Mouse (Mus musculus): ENCODE data around the gene Tubgcp3. TPM values are rescaled to one million over a fixed set of nuclear protein-coding genes. Genes with fewer than 3 reads are reported as not detected.
A peak's percentile ranks its signal among the peaks of the same experiment; 100 is the strongest.
"Not testable (repeated sequence)": the region's sequence is repeated elsewhere in the genome, so short reads cannot be mapped to it uniquely, and the experiment has no call there.

Gene Tubgcp3
- polyA plus RNA-seq, 1 experiment from 2014 or later = 52.2 TPM

DNA sequence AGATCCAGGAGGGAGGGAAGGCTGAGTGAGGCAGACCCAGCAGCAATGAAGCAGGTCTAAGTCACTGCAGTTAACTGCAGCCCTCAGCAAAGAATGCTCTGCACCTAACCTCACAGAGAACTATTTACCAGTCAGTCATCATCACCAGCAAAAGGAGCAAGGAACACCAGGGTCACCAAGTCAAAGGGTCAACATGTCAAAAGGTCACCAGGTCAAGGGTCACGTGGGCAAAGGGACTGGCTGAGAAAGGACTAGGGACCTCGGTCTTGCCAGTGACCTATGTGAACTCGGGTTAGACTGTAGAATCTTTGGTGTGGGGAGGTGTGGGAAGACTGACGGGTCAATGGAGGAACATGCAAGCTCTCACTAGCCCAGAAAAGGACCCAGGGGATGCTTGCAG lies 25.5 kb downstream of the Tubgcp3 start:
- ATAC-seq (ENCODE audit: low FRiP score, low TSS enrichment) = no peak; the same call in 1 of the 2 replicates
- no peak overlapping the region for H3K9ac ChIP-seq (replicated peaks; ENCODE audit: low read length)
- H3K27me3 ChIP-seq (ENCODE audit: insufficient read depth, low read length) = no peaks in the 10 kb centered on the region
- no peaks in the 10 kb centered on the region for H3K4me1 ChIP-seq (ENCODE audit: insufficient read depth, low read length)
- no peaks in the 10 kb centered on the region for H3K9me3 ChIP-seq (ENCODE audit: low read length)
- H3K36me3 ChIP-seq (ENCODE audit: insufficient read depth, low read length) = peaks cover 44% of the 10 kb centered on the region
- peak overlapping the region; percentile 24; the same call in 1 of the 2 replicates for H3K27ac ChIP-seq (ENCODE audit: low read length)
- 57% methylated on average over 4 of the region's 4 CpGs for WGBS
- no peak overlapping the region for H3K4me2 ChIP-seq (replicated peaks; ENCODE audit: low read depth, low read length)
- no peak overlapping the region for H3K4me3 ChIP-seq (ENCODE audit: low read length)

DNA sequence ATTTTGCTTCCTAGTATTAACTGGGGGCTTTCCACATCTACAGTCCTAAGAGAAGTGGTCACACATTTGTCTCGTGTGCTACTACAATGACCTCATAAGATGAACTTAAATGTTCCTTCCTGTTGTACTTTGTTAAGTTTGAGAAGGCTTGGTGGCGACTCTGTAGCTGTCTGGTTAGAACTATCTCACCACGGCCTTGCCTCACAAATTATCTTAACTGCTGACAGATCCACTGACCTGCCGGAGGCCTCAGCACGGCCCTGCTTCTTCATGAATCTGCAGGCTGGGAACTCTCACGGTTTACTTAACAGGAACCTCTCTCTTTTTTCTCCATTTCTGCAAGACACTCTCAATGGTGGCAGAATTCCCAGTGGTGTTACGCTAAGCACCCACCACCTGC lies 27.2 kb downstream of the Tubgcp3 start:
- no peaks in the 10 kb centered on the region for H3K27me3 ChIP-seq (ENCODE audit: insufficient read depth, low read length)
- H3K4me1 ChIP-seq (ENCODE audit: insufficient read depth, low read length) = no peaks in the 10 kb centered on the region
- no peak overlapping the region for H3K27ac ChIP-seq (ENCODE audit: low read length)
- no peak overlapping the region for H3K9ac ChIP-seq (replicated peaks; ENCODE audit: low read length)
- H3K36me3 ChIP-seq (ENCODE audit: insufficient read depth, low read length) = peaks cover 51% of the 10 kb centered on the region
- WGBS = 33% methylated on average over 7 of the region's 7 CpGs
- H3K9me3 ChIP-seq (ENCODE audit: low read length) = no peaks in the 10 kb centered on the region
- no peak for ATAC-seq (ENCODE audit: low FRiP score, low TSS enrichment)
- H3K4me2 ChIP-seq (replicated peaks; ENCODE audit: low read depth, low read length) = no peak overlapping the region
- H3K4me3 ChIP-seq (ENCODE audit: low read length) = no peak overlapping the region

DNA sequence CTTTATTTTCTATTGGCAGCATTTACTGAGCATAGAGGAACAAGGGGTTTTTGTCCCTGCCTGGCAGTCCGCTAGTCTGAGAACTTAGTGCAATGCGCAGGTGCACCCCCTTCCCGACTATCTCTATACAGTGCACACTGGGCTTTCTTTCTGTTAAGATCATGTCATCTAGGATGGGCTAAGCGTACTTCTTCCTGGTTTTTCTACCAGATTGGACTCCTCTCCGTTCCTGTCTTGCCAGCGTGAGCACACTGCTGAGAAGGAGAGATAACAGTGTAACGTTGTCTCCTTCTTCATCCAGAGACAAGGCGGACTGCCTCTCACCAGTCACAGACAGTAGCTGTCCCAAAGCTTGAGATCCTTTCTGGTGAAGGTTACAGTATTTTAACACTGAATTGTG lies 27.7 kb downstream of the Tubgcp3 start:
- H3K36me3 ChIP-seq (ENCODE audit: insufficient read depth, low read length) = peaks cover 50% of the 10 kb centered on the region
- no peak overlapping the region for H3K9ac ChIP-seq (replicated peaks; ENCODE audit: low read length)
- H3K9me3 ChIP-seq (ENCODE audit: low read length) = no peaks in the 10 kb centered on the region
- H3K4me3 ChIP-seq (ENCODE audit: low read length) = no peak overlapping the region
- WGBS = 89% methylated on average over 8 of the region's 8 CpGs
- no peak overlapping the region for H3K4me2 ChIP-seq (replicated peaks; ENCODE audit: low read depth, low read length)
- no peak for ATAC-seq (ENCODE audit: low FRiP score, low TSS enrichment)
- no peak overlapping the region for H3K27ac ChIP-seq (ENCODE audit: low read length)
- H3K4me1 ChIP-seq (ENCODE audit: insufficient read depth, low read length) = no peaks in the 10 kb centered on the region
- H3K27me3 ChIP-seq (ENCODE audit: insufficient read depth, low read length) = no peaks in the 10 kb centered on the region

DNA sequence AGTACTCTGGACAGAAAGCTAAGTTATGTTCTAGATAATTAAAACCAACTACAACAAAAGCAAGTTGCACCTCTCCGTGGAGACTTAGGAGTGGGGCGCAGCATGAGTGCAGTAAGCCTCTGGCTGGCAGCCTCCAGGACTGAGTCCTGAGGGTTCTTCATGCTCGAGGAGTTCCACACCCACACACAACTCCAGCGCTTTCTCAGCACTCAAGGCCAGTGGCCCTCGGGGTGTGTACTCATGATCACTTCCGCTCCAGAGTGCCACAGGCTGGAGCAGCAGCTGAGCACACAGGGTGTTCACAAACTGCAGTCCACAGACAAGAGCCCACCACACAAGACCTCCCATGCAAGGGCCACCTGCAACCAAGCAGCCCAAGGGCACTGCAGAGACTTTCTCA lies 30.5 kb downstream of the Tubgcp3 start:
- Histone ChIP-seq H3K9me3 (ENCODE audit: low read length) (no peaks in the 10 kb centered on the region), H3K4me1 (ENCODE audit: insufficient read depth, low read length) (no peaks in the 10 kb centered on the region), H3K27ac (ENCODE audit: low read length) (no peak overlapping the region), H3K4me3 (ENCODE audit: low read length) (no peak overlapping the region), H3K36me3 (ENCODE audit: insufficient read depth, low read length) (peaks cover 48% of the 10 kb centered on the region), H3K9ac (replicated peaks; ENCODE audit: low read length) (no peak overlapping the region), H3K27me3 (ENCODE audit: insufficient read depth, low read length) (no peaks in the 10 kb centered on the region), H3K4me2 (replicated peaks; ENCODE audit: low read depth, low read length) (no peak overlapping the region)
- WGBS = 69% methylated on average over 6 of the region's 6 CpGs
- ATAC-seq (ENCODE audit: low FRiP score, low TSS enrichment) = no peak

- Histone ChIP-seq H3K36me3 (ENCODE audit: insufficient read depth, low read length) (peaks cover 49% of the 10 kb centered on the region), H3K27me3 (ENCODE audit: insufficient read depth, low read length) (no peaks in the 10 kb centered on the region), H3K4me2 (replicated peaks; ENCODE audit: low read depth, low read length) (no peak overlapping the region), H3K4me3 (ENCODE audit: low read length) (no peak overlapping the region), H3K9me3 (ENCODE audit: low read length) (no peaks in the 10 kb centered on the region), H3K9ac (replicated peaks; ENCODE audit: low read length) (no peak overlapping the region), H3K4me1 (ENCODE audit: insufficient read depth, low read length) (no peaks in the 10 kb centered on the region), H3K27ac (ENCODE audit: low read length) (no peak overlapping the region)
- WGBS = 87% methylated on average over 11 of the region's 11 CpGs
- ATAC-seq (ENCODE audit: low FRiP score, low TSS enrichment) = no peak
Observed at GRCm38 (mm10) chr8:12638446-12638845, 33.6 kb downstream of the Tubgcp3 start.

GRCm38 (mm10) chr8:12635366-12635765 lies 36.7 kb downstream of the Tubgcp3 start:
- H3K9me3 ChIP-seq (ENCODE audit: low read length) = no peaks in the 10 kb centered on the region
- H3K4me1 ChIP-seq (ENCODE audit: insufficient read depth, low read length) = no peaks in the 10 kb centered on the region
- no peak for ATAC-seq (ENCODE audit: low FRiP score, low TSS enrichment)
- 71% methylated on average over 2 of the region's 2 CpGs for WGBS
- no peaks in the 10 kb centered on the region for H3K27me3 ChIP-seq (ENCODE audit: insufficient read depth, low read length)
- H3K9ac ChIP-seq (replicated peaks; ENCODE audit: low read length) = no peak overlapping the region
- H3K36me3 ChIP-seq (ENCODE audit: insufficient read depth, low read length) = peaks cover 59% of the 10 kb centered on the region
- no peak overlapping the region for H3K4me3 ChIP-seq (ENCODE audit: low read length)
- no peak overlapping the region for H3K4me2 ChIP-seq (replicated peaks; ENCODE audit: low read depth, low read length)
- no peak overlapping the region for H3K27ac ChIP-seq (ENCODE audit: low read length)

DNA sequence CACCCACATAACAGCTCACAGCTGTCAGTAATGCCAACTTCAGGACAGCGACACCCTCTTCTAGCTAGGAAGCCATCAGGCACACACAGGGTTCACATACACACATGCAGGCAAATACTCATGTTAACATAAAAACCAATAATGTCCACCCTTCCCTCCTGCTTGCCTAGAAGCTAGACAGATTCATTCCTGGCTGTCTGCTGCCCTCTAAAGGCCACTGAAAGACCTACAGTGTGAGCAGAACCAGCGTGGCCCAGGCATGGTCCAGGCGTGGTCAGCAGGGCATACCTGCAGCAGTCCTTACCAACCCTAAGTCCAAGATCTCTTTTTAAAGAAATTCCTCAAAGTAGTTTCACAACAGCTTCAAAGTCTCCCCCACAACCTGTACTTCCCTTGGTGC lies 43.0 kb downstream of the Tubgcp3 start:
- peak; percentile 77; the same call in 1 of the 2 replicates for ATAC-seq (ENCODE audit: low FRiP score, low TSS enrichment)
- Histone ChIP-seq H3K4me2 (replicated peaks; ENCODE audit: low read depth, low read length) (no peak overlapping the region), H3K9ac (replicated peaks; ENCODE audit: low read length) (no peak overlapping the region), H3K27ac (ENCODE audit: low read length) (no peak overlapping the region), H3K4me1 (ENCODE audit: insufficient read depth, low read length) (no peaks in the 10 kb centered on the region), H3K36me3 (ENCODE audit: insufficient read depth, low read length) (peaks cover 45% of the 10 kb centered on the region), H3K27me3 (ENCODE audit: insufficient read depth, low read length) (no peaks in the 10 kb centered on the region), H3K9me3 (ENCODE audit: low read length) (no peaks in the 10 kb centered on the region), H3K4me3 (ENCODE audit: low read length) (no peak overlapping the region)
- WGBS = 39% methylated on average over 3 of the region's 3 CpGs

GRCm38 (mm10) chr8:12625890-12626289 lies 46.2 kb downstream of the Tubgcp3 start:
- Histone ChIP-seq H3K27me3 (ENCODE audit: insufficient read depth, low read length) (no peaks in the 10 kb centered on the region), H3K36me3 (ENCODE audit: insufficient read depth, low read length) (peaks cover 59% of the 10 kb centered on the region), H3K27ac (ENCODE audit: low read length) (no peak overlapping the region), H3K9ac (replicated peaks; ENCODE audit: low read length) (no peak overlapping the region), H3K4me1 (ENCODE audit: insufficient read depth, low read length) (no peaks in the 10 kb centered on the region), H3K9me3 (ENCODE audit: low read length) (no peaks in the 10 kb centered on the region), H3K4me3 (ENCODE audit: low read length) (no peak overlapping the region), H3K4me2 (replicated peaks; ENCODE audit: low read depth, low read length) (no peak overlapping the region)
- WGBS = 76% methylated on average over 5 of the region's 5 CpGs
- no peak for ATAC-seq (ENCODE audit: low FRiP score, low TSS enrichment)

GRCm38 (mm10) chr8:12621550-12622222 lies 50.4 kb downstream of the Tubgcp3 start:
- H3K4me3 ChIP-seq (ENCODE audit: low read length) = no peak overlapping the region
- ATAC-seq (ENCODE audit: low FRiP score, low TSS enrichment) = no peak
- H3K4me2 ChIP-seq (replicated peaks; ENCODE audit: low read depth, low read length) = no peak overlapping the region
- H3K36me3 ChIP-seq (ENCODE audit: insufficient read depth, low read length) = peaks cover 55% of the 10 kb centered on the region
- H3K27me3 ChIP-seq (ENCODE audit: insufficient read depth, low read length) = no peaks in the 10 kb centered on the region
- H3K4me1 ChIP-seq (ENCODE audit: insufficient read depth, low read length) = no peaks in the 10 kb centered on the region
- WGBS = 93% methylated on average over 18 of the region's 18 CpGs
- no peak overlapping the region for H3K9ac ChIP-seq (replicated peaks; ENCODE audit: low read length)
- H3K9me3 ChIP-seq (ENCODE audit: low read length) = no peaks in the 10 kb centered on the region
- H3K27ac ChIP-seq (ENCODE audit: low read length) = no peak overlapping the region

- H3K4me3 ChIP-seq (ENCODE audit: low read length); ATAC-seq (ENCODE audit: low FRiP score, low TSS enrichment); H3K9ac ChIP-seq (replicated peaks; ENCODE audit: low read length); H3K27ac ChIP-seq (ENCODE audit: low read length); H3K4me2 ChIP-seq (replicated peaks; ENCODE audit: low read depth, low read length); H3K27me3 ChIP-seq (ENCODE audit: insufficient read depth, low read length); H3K9me3 ChIP-seq (ENCODE audit: low read length); H3K4me1 ChIP-seq (ENCODE audit: insufficient read depth, low read length): not testable (repeated sequence)
- 89% methylated on average over 3 of the region's 3 CpGs for WGBS
- H3K36me3 ChIP-seq (ENCODE audit: insufficient read depth, low read length) = peaks cover 45% of the 10 kb centered on the region
Observed at GRCm38 (mm10) chr8:12617369-12617768, 54.7 kb downstream of the Tubgcp3 start.

All from kidney, embryonic 16.5 days (tissue).